Mouse (Mus musculus): ENCODE data around the gene Nlrp4f. TPM values are rescaled to one million over a fixed set of nuclear protein-coding genes. Genes with fewer than 3 reads are reported as not detected.
A peak's percentile ranks its signal among the peaks of the same experiment; 100 is the strongest.

Gene Nlrp4f
- polyA plus RNA-seq, 1 experiment from 2014 or later: not detected

- Histone ChIP-seq H3K9me3 (ENCODE audit: control insufficient read depth, low read length) (no peaks in the 10 kb centered on the region), H3K27ac (ENCODE audit: low read length) (no peak overlapping the region), H3K4me1 (replicated peaks; ENCODE audit: control insufficient read depth, insufficient read depth, low read length) (no peaks in the 10 kb centered on the region), H3K4me3 (replicated peaks; ENCODE audit: low read length) (no peak overlapping the region), H3K4me2 (ENCODE audit: low read length) (no peak overlapping the region), H3K27me3 (replicated peaks; ENCODE audit: control insufficient read depth, insufficient read depth, low read length) (no peaks in the 10 kb centered on the region), H3K36me3 (ENCODE audit: control insufficient read depth, insufficient read depth) (no peaks in the 10 kb centered on the region), H3K9ac (replicated peaks; ENCODE audit: low read depth, low read length) (no peak overlapping the region)
- ATAC-seq: no peak
- WGBS: 84% methylated on average over 1 of the region's 1 CpGs
These were observed 5.1 kb downstream of the Nlrp4f start for GRCm38 (mm10) chr13:65200667-65201066.

- 0 out of 2 replicates have a peak, but pooled peaks cover 2% of the 10 kb centered on the region for H3K4me1 ChIP-seq (replicated peaks; ENCODE audit: control insufficient read depth, insufficient read depth, low read length)
- no peak for ATAC-seq
- H3K27ac ChIP-seq (ENCODE audit: low read length): no peak overlapping the region
- H3K9me3 ChIP-seq (ENCODE audit: control insufficient read depth, low read length): no peaks in the 10 kb centered on the region
- 64% methylated on average over 15 of the region's 15 CpGs for WGBS
- no peak overlapping the region for H3K9ac ChIP-seq (replicated peaks; ENCODE audit: low read depth, low read length)
- H3K36me3 ChIP-seq (ENCODE audit: control insufficient read depth, insufficient read depth): no peaks in the 10 kb centered on the region
- no peaks in the 10 kb centered on the region for H3K27me3 ChIP-seq (replicated peaks; ENCODE audit: control insufficient read depth, insufficient read depth, low read length)
- H3K4me3 ChIP-seq (replicated peaks; ENCODE audit: low read length): no peak overlapping the region
- no peak overlapping the region for H3K4me2 ChIP-seq (ENCODE audit: low read length)
These were observed 29.2 kb downstream of the Nlrp4f start for GRCm38 (mm10) chr13:65176472-65177091.

- H3K4me3 ChIP-seq (replicated peaks; ENCODE audit: low read length): peak overlapping the region; percentile 34
- H3K4me1 ChIP-seq (replicated peaks; ENCODE audit: control insufficient read depth, insufficient read depth, low read length): 0 out of 2 replicates have a peak, but pooled peaks cover 2% of the 10 kb centered on the region
- H3K36me3 ChIP-seq (ENCODE audit: control insufficient read depth, insufficient read depth): no peaks in the 10 kb centered on the region
- WGBS: 27% methylated on average over 43 of the region's 46 CpGs
- H3K9ac ChIP-seq (replicated peaks; ENCODE audit: low read depth, low read length): peak overlapping the region; percentile 36; the same call in 1 of the 2 replicates
- ATAC-seq: peak; percentile 50; the same call in 1 of the 2 replicates
- no peaks in the 10 kb centered on the region for H3K9me3 ChIP-seq (ENCODE audit: control insufficient read depth, low read length)
- no peak overlapping the region for H3K27ac ChIP-seq (ENCODE audit: low read length)
- peak overlapping the region; percentile 51 for H3K4me2 ChIP-seq (ENCODE audit: low read length)
- no peaks in the 10 kb centered on the region for H3K27me3 ChIP-seq (replicated peaks; ENCODE audit: control insufficient read depth, insufficient read depth, low read length)
These were observed 29.9 kb downstream of the Nlrp4f start for GRCm38 (mm10) chr13:65175734-65176471.

GRCm38 (mm10) chr13:65174102-65174501 is 31.7 kb downstream of the Nlrp4f start:
- ATAC-seq: no peak
- 85% methylated on average over 3 of the region's 3 CpGs for WGBS

GRCm38 (mm10) chr13:65149940-65150339 is 55.8 kb downstream of the Nlrp4f start, which contains the start of gene Olfr466:
TSS of gene Olfr466 (plus strand) at chr13:65150240.
- H3K4me1 ChIP-seq (replicated peaks; ENCODE audit: control insufficient read depth, insufficient read depth, low read length): no peaks in the 10 kb centered on the region
- no peaks in the 10 kb centered on the region for H3K9me3 ChIP-seq (ENCODE audit: control insufficient read depth, low read length)
- no peaks in the 10 kb centered on the region for H3K27me3 ChIP-seq (replicated peaks; ENCODE audit: control insufficient read depth, insufficient read depth, low read length)
- no peak within 1 kb of the TSS for H3K27ac ChIP-seq (ENCODE audit: low read length)
- no peak for ATAC-seq
- H3K36me3 ChIP-seq (ENCODE audit: control insufficient read depth, insufficient read depth): no peaks in the 10 kb centered on the region
- WGBS: 79% methylated on average over 1 of the region's 1 CpGs
- no peak within 1 kb of the TSS for H3K4me2 ChIP-seq (ENCODE audit: low read length)
- no peak within 1 kb of the TSS for H3K4me3 ChIP-seq (replicated peaks; ENCODE audit: low read length)
- no peak within 1 kb of the TSS for H3K9ac ChIP-seq (replicated peaks; ENCODE audit: low read depth, low read length)

More at GRCm38 (mm10) chr13:65174102-65174501, 31.7 kb downstream of the Nlrp4f start:
- Histone ChIP-seq H3K27ac (ENCODE audit: low read length) (no peak overlapping the region), H3K4me2 (ENCODE audit: low read length) (no peak overlapping the region), H3K9me3 (ENCODE audit: control insufficient read depth, low read length) (no peaks in the 10 kb centered on the region), H3K27me3 (replicated peaks; ENCODE audit: control insufficient read depth, insufficient read depth, low read length) (no peaks in the 10 kb centered on the region), H3K9ac (replicated peaks; ENCODE audit: low read depth, low read length) (no peak overlapping the region), H3K36me3 (ENCODE audit: control insufficient read depth, insufficient read depth) (no peaks in the 10 kb centered on the region), H3K4me3 (replicated peaks; ENCODE audit: low read length) (no peak overlapping the region), H3K4me1 (replicated peaks; ENCODE audit: control insufficient read depth, insufficient read depth, low read length) (0 out of 2 replicates have a peak, but pooled peaks cover 2% of the 10 kb centered on the region)

GRCm38 (mm10) chr13:65137789-65138188 is 68.0 kb downstream of the Nlrp4f start, which contains the start of gene Olfr465-ps1:
TSS of gene Olfr465-ps1 (plus strand) at chr13:65138089.
- Histone ChIP-seq H3K27ac (ENCODE audit: low read length) (no peak within 1 kb of the TSS), H3K27me3 (replicated peaks; ENCODE audit: control insufficient read depth, insufficient read depth, low read length) (no peaks in the 10 kb centered on the region), H3K9me3 (ENCODE audit: control insufficient read depth, low read length) (no peaks in the 10 kb centered on the region), H3K4me1 (replicated peaks; ENCODE audit: control insufficient read depth, insufficient read depth, low read length) (no peaks in the 10 kb centered on the region), H3K4me3 (replicated peaks; ENCODE audit: low read length) (no peak within 1 kb of the TSS), H3K4me2 (ENCODE audit: low read length) (no peak within 1 kb of the TSS), H3K36me3 (ENCODE audit: control insufficient read depth, insufficient read depth) (no peaks in the 10 kb centered on the region), H3K9ac (replicated peaks; ENCODE audit: low read depth, low read length) (no peak within 1 kb of the TSS)
- ATAC-seq: no peak
- WGBS: 90% methylated on average over 4 of the region's 4 CpGs

Other genes with a start within 250 kb of the Nlrp4f start
- not detected in 2 replicates for gene Spata31d1c, start 172.9 kb downstream of the Nlrp4f start, polyA plus RNA-seq (2015; fragmentation: Nextera tagmentation; extraction: Ambion mirVana)
- gene Prss47, start 153.2 kb downstream of the Nlrp4f start, polyA plus RNA-seq (2015; fragmentation: Nextera tagmentation; extraction: Ambion mirVana): not detected in 2 replicates
- gene Mfsd14b, start 93.0 kb downstream of the Nlrp4f start, polyA plus RNA-seq (2015; fragmentation: Nextera tagmentation; extraction: Ambion mirVana): 33.5 and 40.0 TPM in 2 replicates
- gene Olfr465-ps1, start 67.9 kb downstream of the Nlrp4f start, polyA plus RNA-seq (2015; fragmentation: Nextera tagmentation; extraction: Ambion mirVana): not detected in 2 replicates
- gene Olfr466, start 55.7 kb downstream of the Nlrp4f start, polyA plus RNA-seq (2015; fragmentation: Nextera tagmentation; extraction: Ambion mirVana): not detected in 2 replicates
- gene Gm10775, start 53.6 kb upstream of the Nlrp4f start, polyA plus RNA-seq (2015; fragmentation: Nextera tagmentation; extraction: Ambion mirVana): not detected in 2 replicates
- 20.5 and 21.2 TPM in 2 replicates for gene Zfp369, start 72.8 kb upstream of the Nlrp4f start, polyA plus RNA-seq (2015; fragmentation: Nextera tagmentation; extraction: Ambion mirVana)

Data from forebrain, embryonic 16.5 days (tissue).